ENCODE assay signal across 8 mouse cellular contexts in the genomic region with DNA sequence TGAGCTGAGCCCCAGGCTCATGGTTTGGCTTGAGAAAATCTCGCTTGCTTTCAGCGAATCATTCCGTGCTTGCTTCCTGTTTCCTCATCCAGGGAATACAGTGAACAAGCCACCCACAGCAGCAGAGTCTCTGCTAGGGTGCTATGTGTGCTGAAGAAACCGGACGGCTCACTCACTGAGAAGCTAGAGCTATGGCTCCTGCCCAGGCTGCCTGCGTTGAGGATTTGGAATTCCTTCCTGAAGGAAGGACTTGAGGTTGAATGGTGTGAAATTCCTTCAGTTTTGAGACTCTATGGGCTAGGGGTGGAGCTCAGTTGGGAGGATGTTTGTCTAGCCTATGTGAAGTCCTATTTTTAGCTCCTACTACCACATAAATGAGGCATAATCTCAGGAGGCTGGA.
DNase-seq lines count a peak whose midpoint lies in the region; ATAC-seq lines count a peak whose summit lies in the region.

No protein-coding gene starts in this region.

- peak overlapping the region; percentile 86 for H3K27ac ChIP-seq in heart, embryonic 10.5 days
- H3K27ac ChIP-seq in limb, embryonic 11.5 days (replicated peaks; ENCODE audit: low read depth, low read length), result peak overlapping the region; percentile 16; the same call in 1 of the 2 replicates

- DNase-seq in heart, embryonic 10.5 days (ENCODE audit: low spot score), result no peak
- DNase-seq in heart, adult 11 months, result no peak
- peak; percentile 46 for DNase-seq in right cerebral cortex, adult 18-20 months
- DNase-seq in right cerebral cortex, postnatal 4 days, result no peak
- no peak for DNase-seq in limb, embryonic 11.5 days (ENCODE audit: low spot score)
- no peak for DNase-seq in spleen, postnatal 36 days (ENCODE audit: low spot score in 2 of 2)
- no peak for DNase-seq in spleen, adult 12 weeks (ENCODE audit: low spot score)
- no peak for DNase-seq in urinary bladder, postnatal 14 days (ENCODE audit: low spot score)

- H3K4me2 ChIP-seq in limb, embryonic 11.5 days (ENCODE audit: low read depth, severe bottlenecking), result no peak overlapping the region

- no peaks in the 10 kb centered on the region for H3K27me3 ChIP-seq in heart, embryonic 10.5 days (ENCODE audit: insufficient read depth, poor library complexity, severe bottlenecking)
- no peaks in the 10 kb centered on the region for H3K27me3 ChIP-seq in limb, embryonic 11.5 days (ENCODE audit: control insufficient read depth, insufficient read depth, low read length)

- WGBS in heart, embryonic 10.5 days, result 28% methylated on average over 6 of the region's 6 CpGs
- whole genome bisulfite sequencing in limb, embryonic 11.5 days, result 70% methylated on average over 6 of the region's 6 CpGs

- no peaks in the 10 kb centered on the region for H3K36me3 ChIP-seq in heart, embryonic 10.5 days
- H3K36me3 ChIP-seq in limb, embryonic 11.5 days (ENCODE audit: control insufficient read depth, insufficient read depth, low read length), result no peaks in the 10 kb centered on the region

- no peaks in the 10 kb centered on the region for H3K9me3 ChIP-seq in heart, embryonic 10.5 days
- H3K9me3 ChIP-seq in limb, embryonic 11.5 days (ENCODE audit: control insufficient read depth, low read length), result no peaks in the 10 kb centered on the region

- no peak for ATAC-seq in limb, embryonic 11.5 days (ENCODE audit: insufficient number of reproducible peaks, low FRiP score, low TSS enrichment, low read depth)

- H3K4me1 ChIP-seq in heart, embryonic 10.5 days, result peaks cover 48% of the 10 kb centered on the region
- H3K4me1 ChIP-seq in limb, embryonic 11.5 days (ENCODE audit: control insufficient read depth, insufficient read depth, low read length), result no peaks in the 10 kb centered on the region

- H3K4me3 ChIP-seq in heart, embryonic 10.5 days, result no peak overlapping the region
- H3K4me3 ChIP-seq in limb, embryonic 11.5 days (ENCODE audit: low read depth, low read length), result no peak overlapping the region

- H3K9ac ChIP-seq in limb, embryonic 11.5 days (ENCODE audit: low read length), result no peak overlapping the region
